Mouse (Mus musculus) gastrocnemius, adult 18-20 months (tissue): ENCODE results near the gene Foxj1. TPM values are rescaled to one million over a fixed set of nuclear protein-coding genes. Genes with fewer than 3 reads are reported as not detected.

Source experiments
- DNase-seq: peaks from one replicate; pipeline ENCODE4 v3.0.0; 2021; ENCODE audit warnings: low spot score
- total RNA-seq, 2 experiments: library from RNA; stranded (reverse); gene quantifications; 2 replicates each; pipeline ENCODE4 v1.2.3; 2021

Foxj1 gene
- total RNA-seq, 2 experiments from 2014 or later = 0.14 TPM; not detected in 1

- DNase-seq = no peak
These were observed 7.0 kb upstream of the Foxj1 start for GRCm38 (mm10) chr11:116342069-116342791.

GRCm38 (mm10) chr11:116337531-116337930, 2.3 kb upstream of the Foxj1 start:
- no peak for DNase-seq

- DNase-seq = no peak
These were observed 1.8 kb upstream of the Foxj1 start for GRCm38 (mm10) chr11:116337000-116337399.

- DNase-seq = no peak
These were observed 1.2 kb upstream of the Foxj1 start for GRCm38 (mm10) chr11:116336393-116336792.

GRCm38 (mm10) chr11:116334417-116334782, 799 bp downstream of the Foxj1 start:
- no peak for DNase-seq

GRCm38 (mm10) chr11:116333526-116334416, 1.4 kb downstream of the Foxj1 start:
- no peak for DNase-seq

DNA sequence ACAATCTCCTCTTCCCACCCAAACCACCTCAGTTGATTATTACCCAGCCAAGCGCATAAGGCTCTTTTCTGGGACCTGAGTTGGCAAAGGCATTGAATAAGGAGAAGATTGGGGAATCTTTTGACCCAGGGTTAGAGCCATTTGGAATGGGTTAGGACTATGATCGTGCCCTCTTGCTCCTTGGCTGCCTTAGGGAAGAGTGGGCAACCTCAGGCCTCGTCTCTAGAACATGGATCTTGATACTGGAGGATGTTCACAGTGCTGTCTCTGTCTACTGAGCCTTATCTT, 2.3 kb downstream of the Foxj1 start:
- no peak for DNase-seq

GRCm38 (mm10) chr11:116332232-116332982, 2.8 kb downstream of the Foxj1 start:
- no peak for DNase-seq

GRCm38 (mm10) chr11:116330211-116330518, 5.0 kb downstream of the Foxj1 start:
- no peak for DNase-seq

DNA sequence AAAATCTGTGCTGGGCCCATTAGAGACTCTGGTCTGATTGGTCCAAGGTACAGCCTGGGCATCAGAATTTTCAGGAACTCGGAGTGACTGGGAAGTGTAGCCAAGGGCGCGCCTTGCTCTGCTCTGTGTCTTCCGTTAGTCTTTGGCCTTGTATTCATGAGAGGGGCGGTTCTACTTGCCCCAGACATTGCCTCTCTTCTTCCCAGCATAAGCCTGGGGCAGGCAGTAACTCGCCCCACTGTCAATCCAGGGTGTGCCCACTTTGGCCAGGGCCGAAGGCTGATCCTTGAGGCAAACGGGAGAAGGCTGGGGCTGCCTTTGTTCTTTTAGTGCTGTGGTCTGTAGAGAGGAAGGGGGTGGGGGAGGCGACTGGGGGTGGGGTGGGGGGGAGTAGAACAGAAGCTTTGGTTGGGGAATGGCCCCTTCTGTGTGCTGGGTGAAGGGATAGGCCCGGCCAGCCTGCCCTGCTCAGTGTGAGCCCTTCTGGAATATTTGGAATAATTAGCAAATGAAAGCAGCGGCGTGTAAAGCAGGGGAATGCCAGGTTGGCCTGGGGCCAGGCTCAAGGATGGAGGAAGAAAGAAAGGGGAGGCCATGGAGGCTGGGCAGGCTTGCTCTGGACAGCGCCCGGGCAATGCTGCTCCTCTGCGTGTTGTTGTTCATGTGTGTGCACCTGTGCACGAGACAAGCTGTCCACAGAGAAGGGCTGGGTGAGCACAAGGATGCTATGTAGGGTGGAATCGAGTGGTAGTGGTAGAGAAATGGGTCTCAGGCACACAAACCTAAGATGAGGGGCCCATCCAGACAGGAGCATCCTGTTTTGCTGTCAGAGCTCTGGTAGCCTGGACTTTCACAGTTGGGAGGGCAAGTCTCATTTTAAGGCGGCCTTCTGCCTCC, 5.6 kb downstream of the Foxj1 start:
- DNase-seq = no peak

- DNase-seq = no peak
These were observed 8.1 kb downstream of the Foxj1 start for GRCm38 (mm10) chr11:116326963-116327603.

- peak; percentile 89 for DNase-seq
These were observed 16.2 kb downstream of the Foxj1 start for GRCm38 (mm10) chr11:116318719-116319659.

- DNase-seq = no peak
These were observed 22.8 kb downstream of the Foxj1 start for GRCm38 (mm10) chr11:116312359-116312758.

DNA sequence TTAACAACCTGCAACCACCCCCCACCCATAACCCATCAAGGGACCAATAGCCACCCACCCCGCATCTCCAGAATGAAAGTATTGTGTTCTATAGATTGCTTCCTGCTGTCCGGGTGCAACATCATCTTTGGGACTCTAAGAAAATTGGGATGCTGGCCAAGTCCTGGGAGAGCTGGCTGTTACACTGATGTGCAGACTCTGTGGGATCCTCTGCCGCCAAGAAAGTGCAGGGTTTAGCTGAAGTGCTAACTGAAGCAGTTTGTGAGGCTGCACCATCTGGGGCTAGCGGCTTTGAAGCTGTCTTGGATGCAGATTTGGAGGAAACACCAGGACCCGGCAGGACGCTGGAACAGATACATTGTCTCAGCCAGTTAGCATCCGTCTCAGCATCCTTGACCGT, 24.0 kb downstream of the Foxj1 start:
- no peak for DNase-seq

- DNase-seq = no peak
These were observed 25.6 kb downstream of the Foxj1 start for GRCm38 (mm10) chr11:116309601-116310000.

DNA sequence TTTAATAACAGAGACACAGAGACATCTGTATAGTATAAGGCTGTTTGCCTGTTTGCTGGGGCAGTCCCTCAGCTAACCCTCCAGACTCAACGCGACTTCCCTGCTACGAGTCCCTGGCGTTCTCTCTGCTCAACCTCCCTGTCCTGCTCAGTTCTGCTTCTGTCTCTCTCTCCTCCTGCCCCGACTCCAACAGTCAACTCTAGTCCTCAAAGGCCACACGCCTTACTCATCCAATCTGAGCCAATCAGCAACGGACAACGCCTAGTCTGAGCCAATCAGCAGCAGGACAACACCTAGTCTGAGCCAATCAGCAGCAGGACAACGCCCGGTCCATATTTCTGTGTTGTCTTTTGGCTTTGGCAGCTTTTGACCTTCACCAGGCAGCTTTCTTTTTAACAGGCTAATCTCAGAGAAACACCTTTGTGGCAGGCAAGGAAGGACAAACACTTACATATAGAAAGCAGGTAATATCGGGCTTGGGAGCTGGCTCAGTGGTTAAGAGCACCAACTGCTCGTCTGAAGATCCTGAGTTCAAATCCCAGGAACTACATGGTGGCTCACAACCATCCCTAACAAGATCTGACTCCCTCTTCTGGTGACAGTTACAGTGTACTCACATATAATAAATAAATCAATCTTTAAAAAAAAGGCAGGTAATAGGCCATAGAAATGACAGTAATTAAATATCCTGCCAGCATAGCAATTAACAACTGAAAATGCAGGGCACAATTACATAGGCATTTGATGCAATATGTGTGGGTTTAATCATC, 27.3 kb downstream of the Foxj1 start:
- DNase-seq = no peak

DNA sequence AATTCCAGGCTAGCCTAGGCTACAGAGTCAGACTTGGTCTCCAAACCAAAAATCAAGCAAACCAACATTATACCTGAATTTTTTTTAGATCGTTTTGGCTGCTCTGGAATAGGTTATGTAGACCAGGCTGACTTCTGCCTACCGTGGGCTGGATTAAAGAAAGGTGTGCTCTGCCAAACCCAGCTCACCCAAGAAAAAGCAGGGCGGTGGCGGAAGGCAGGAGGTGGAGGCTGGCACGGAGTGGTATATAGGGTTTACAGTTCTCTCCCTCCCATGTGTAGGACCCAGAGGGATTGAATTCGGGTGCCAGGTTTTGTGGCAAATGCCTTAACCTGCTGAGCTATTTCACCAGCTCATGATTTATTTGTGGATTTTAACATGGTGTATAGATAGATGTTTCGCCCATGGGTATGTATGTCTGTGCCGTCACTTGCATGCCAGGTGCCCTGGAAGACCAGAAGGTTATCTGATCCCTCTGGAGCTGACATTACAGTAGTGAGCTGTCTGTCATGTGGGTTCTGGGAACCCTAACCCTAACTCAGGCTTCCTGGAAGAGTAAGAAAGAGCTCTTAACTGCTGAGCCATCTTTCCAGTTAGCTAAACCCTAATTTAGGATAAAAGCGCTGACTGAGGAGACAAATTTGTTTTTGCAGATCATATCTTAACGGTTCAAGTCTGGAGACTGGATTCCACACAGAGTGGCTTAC, 28.0 kb downstream of the Foxj1 start, which contains the start of gene Exoc7:
Gene Exoc7 (minus strand): TSS at position 215 of the 707 bp plus-strand sequence.
- DNase-seq = peak; percentile 19
